Mouse (Mus musculus): ENCODE results near the gene Mydgf. TPM values are rescaled to one million over a fixed set of nuclear protein-coding genes. Genes with fewer than 3 reads are reported as not detected.
A peak's percentile ranks its signal among the peaks of the same experiment; 100 is the strongest.

Gene Mydgf
- polyA plus RNA-seq, 1 experiment from 2014 or later: 62.9 TPM

GRCm38 (mm10) chr17:56182975-56183657 is 604 bp downstream of the Mydgf start:
- DNase-seq (ENCODE audit: low spot score): no peak
- Histone ChIP-seq H3K4me1 (replicated peaks; ENCODE audit: control insufficient read depth, insufficient read depth, low read length) (peaks cover 6% of the 10 kb centered on the region), H3K9me3 (ENCODE audit: control insufficient read depth, low read length) (no peaks in the 10 kb centered on the region), H3K9ac (ENCODE audit: low read depth, low read length) (peak overlapping the region; percentile 79), H3K4me2 (replicated peaks; ENCODE audit: low read depth, low read length) (peak overlapping the region; percentile 75), H3K36me3 (ENCODE audit: control insufficient read depth, insufficient read depth, low read length) (peaks cover 8% of the 10 kb centered on the region; the same call in 1 of the 2 replicates), H3K4me3 (ENCODE audit: low read depth, low read length) (peak overlapping the region; percentile 58), H3K27ac (ENCODE audit: low read depth, low read length) (no peak overlapping the region), H3K27me3 (ENCODE audit: control insufficient read depth, insufficient read depth, low read length) (no peaks in the 10 kb centered on the region)
- WGBS: 2% methylated on average over 14 of the region's 14 CpGs
- ATAC-seq (ENCODE audit: low FRiP score): peak; percentile 25

- WGBS: 100% methylated on average over 3 of the region's 3 CpGs
- Histone ChIP-seq H3K27ac (ENCODE audit: low read depth, low read length) (no peak overlapping the region), H3K27me3 (ENCODE audit: control insufficient read depth, insufficient read depth, low read length) (no peaks in the 10 kb centered on the region), H3K36me3 (ENCODE audit: control insufficient read depth, insufficient read depth, low read length) (peaks cover 5% of the 10 kb centered on the region; the same call in 1 of the 2 replicates), H3K4me2 (replicated peaks; ENCODE audit: low read depth, low read length) (no peak overlapping the region), H3K4me1 (replicated peaks; ENCODE audit: control insufficient read depth, insufficient read depth, low read length) (peaks cover 5% of the 10 kb centered on the region; the same call in 1 of the 2 replicates), H3K9me3 (ENCODE audit: control insufficient read depth, low read length) (no peaks in the 10 kb centered on the region), H3K9ac (ENCODE audit: low read depth, low read length) (no peak overlapping the region), H3K4me3 (ENCODE audit: low read depth, low read length) (no peak overlapping the region)
- ATAC-seq (ENCODE audit: low FRiP score) (no peak), DNase-seq (ENCODE audit: low spot score) (no peak)
These were observed 8.3 kb downstream of the Mydgf start for GRCm38 (mm10) chr17:56175416-56175815.

DNA sequence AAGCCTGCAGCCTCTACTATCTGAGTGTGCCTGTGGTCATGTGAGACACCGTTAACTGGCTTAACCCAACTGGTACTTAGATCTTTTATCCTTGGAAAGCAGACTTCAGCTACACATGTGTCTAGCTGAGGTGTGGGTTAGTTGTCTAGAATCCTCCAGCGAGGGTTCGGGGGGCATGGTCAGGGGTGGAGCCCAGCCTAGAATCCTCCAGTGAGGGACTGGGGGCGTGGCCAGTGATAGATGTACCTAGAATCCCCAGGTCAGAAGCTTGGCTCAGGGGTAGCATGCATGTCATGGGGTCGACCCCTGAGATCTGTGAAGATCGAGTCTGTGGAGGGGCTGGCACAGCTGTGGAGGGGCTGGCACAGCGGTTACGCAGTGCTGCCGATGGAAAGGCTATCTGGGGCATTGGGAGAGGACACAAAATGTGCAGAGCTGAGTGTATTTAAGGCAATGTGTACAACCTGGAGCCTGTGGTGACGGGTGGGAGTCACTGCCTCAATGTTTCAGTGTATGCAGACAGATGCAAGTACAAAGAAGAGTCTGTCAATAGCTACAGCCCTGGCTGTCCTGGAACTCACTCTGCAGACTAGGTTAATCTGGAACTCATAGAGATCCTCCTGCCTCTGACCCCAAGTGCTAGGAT is 10.2 kb downstream of the Mydgf start:
- no peaks in the 10 kb centered on the region for H3K27me3 ChIP-seq (ENCODE audit: control insufficient read depth, insufficient read depth, low read length)
- no peak for ATAC-seq (ENCODE audit: low FRiP score)
- no peak overlapping the region for H3K27ac ChIP-seq (ENCODE audit: low read depth, low read length)
- H3K4me3 ChIP-seq (ENCODE audit: low read depth, low read length): no peak overlapping the region
- no peaks in the 10 kb centered on the region for H3K9me3 ChIP-seq (ENCODE audit: control insufficient read depth, low read length)
- 59% methylated on average over 10 of the region's 10 CpGs for WGBS
- H3K9ac ChIP-seq (ENCODE audit: low read depth, low read length): no peak overlapping the region
- peaks cover 7% of the 10 kb centered on the region; the same call in 1 of the 2 replicates for H3K4me1 ChIP-seq (replicated peaks; ENCODE audit: control insufficient read depth, insufficient read depth, low read length)
- no peak for DNase-seq (ENCODE audit: low spot score)
- no peak overlapping the region for H3K4me2 ChIP-seq (replicated peaks; ENCODE audit: low read depth, low read length)
- H3K36me3 ChIP-seq (ENCODE audit: control insufficient read depth, insufficient read depth, low read length): peaks cover 5% of the 10 kb centered on the region; the same call in 1 of the 2 replicates

DNA sequence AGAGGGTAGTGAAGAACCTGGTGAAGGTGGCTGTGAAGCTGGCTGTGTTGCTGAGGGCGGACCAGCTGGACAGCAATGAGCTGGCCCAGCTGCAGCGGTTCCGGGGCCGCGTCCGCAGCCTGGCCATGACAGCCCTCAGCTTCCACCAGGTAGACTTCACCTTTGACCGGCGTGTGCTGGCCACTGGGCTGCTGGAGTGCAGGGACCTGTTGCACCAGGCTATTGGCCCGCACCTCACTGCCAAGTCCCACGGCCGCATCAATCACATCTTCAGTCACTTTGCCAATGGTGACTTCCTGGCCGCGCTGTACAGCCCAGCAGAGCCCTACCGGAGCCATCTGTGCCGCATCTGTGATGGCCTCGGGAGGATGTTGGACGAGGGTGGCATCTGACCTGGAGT is 11.8 kb downstream of the Mydgf start:
- ATAC-seq (ENCODE audit: low FRiP score) (no peak), DNase-seq (ENCODE audit: low spot score) (no peak)
- Histone ChIP-seq H3K9me3 (ENCODE audit: control insufficient read depth, low read length) (no peaks in the 10 kb centered on the region), H3K27ac (ENCODE audit: low read depth, low read length) (no peak overlapping the region), H3K9ac (ENCODE audit: low read depth, low read length) (no peak overlapping the region), H3K4me3 (ENCODE audit: low read depth, low read length) (no peak overlapping the region), H3K4me1 (replicated peaks; ENCODE audit: control insufficient read depth, insufficient read depth, low read length) (peaks cover 7% of the 10 kb centered on the region; the same call in 1 of the 2 replicates), H3K4me2 (replicated peaks; ENCODE audit: low read depth, low read length) (no peak overlapping the region), H3K36me3 (ENCODE audit: control insufficient read depth, insufficient read depth, low read length) (no peaks in the 10 kb centered on the region), H3K27me3 (ENCODE audit: control insufficient read depth, insufficient read depth, low read length) (no peaks in the 10 kb centered on the region)
- 96% methylated on average over 17 of the region's 17 CpGs for WGBS

DNA sequence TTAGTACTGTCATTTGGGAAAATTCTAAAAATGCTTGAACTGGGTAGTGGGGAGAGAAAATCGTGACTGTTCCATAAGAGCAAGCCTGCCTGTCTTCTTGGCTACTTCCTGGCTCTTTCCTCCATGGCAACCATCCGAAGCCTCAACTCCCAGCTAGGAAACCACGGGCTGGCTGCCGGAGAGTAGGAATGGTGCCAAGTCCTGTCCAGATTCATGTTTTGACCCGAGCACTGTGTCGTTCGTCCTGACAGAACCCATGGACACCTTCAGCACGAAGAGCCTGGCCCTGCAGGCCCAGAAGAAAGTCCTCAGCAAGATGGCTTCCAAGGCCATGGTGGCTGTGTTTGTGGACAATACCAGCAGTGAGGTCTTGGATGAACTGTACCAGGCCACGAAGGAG is 12.3 kb downstream of the Mydgf start:
- H3K36me3 ChIP-seq (ENCODE audit: control insufficient read depth, insufficient read depth, low read length): no peaks in the 10 kb centered on the region
- 86% methylated on average over 9 of the region's 9 CpGs for WGBS
- no peak overlapping the region for H3K4me2 ChIP-seq (replicated peaks; ENCODE audit: low read depth, low read length)
- no peaks in the 10 kb centered on the region for H3K9me3 ChIP-seq (ENCODE audit: control insufficient read depth, low read length)
- H3K27me3 ChIP-seq (ENCODE audit: control insufficient read depth, insufficient read depth, low read length): no peaks in the 10 kb centered on the region
- H3K4me3 ChIP-seq (ENCODE audit: low read depth, low read length): no peak overlapping the region
- H3K9ac ChIP-seq (ENCODE audit: low read depth, low read length): no peak overlapping the region
- no peak for ATAC-seq (ENCODE audit: low FRiP score)
- no peak for DNase-seq (ENCODE audit: low spot score)
- H3K27ac ChIP-seq (ENCODE audit: low read depth, low read length): no peak overlapping the region
- H3K4me1 ChIP-seq (replicated peaks; ENCODE audit: control insufficient read depth, insufficient read depth, low read length): peaks cover 7% of the 10 kb centered on the region; the same call in 1 of the 2 replicates

DNA sequence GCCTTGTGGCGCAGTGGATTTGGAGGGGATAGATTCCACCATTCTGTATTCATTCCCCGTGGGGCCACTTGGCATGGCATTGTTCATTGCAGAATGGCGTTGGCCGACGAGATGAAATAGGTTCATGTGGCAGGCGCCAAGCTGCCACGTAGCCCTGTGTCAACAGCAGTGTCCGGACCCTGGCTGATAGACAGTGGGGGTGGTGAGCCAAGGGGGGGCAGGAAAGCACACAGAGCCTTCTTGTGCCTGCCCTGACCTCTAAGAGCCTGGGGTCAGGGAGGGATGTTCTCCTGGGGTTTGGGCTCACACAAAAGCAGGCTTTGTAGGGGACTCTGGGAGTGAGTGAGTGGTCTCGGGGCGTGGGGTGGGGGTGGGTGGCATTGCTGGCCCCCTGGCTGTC is 13.1 kb downstream of the Mydgf start:
- peak; percentile 47 for DNase-seq (ENCODE audit: low spot score)
- Histone ChIP-seq H3K4me1 (replicated peaks; ENCODE audit: control insufficient read depth, insufficient read depth, low read length) (peaks cover 7% of the 10 kb centered on the region; the same call in 1 of the 2 replicates), H3K4me3 (ENCODE audit: low read depth, low read length) (no peak overlapping the region), H3K9me3 (ENCODE audit: control insufficient read depth, low read length) (no peaks in the 10 kb centered on the region), H3K9ac (ENCODE audit: low read depth, low read length) (no peak overlapping the region), H3K36me3 (ENCODE audit: control insufficient read depth, insufficient read depth, low read length) (no peaks in the 10 kb centered on the region), H3K4me2 (replicated peaks; ENCODE audit: low read depth, low read length) (no peak overlapping the region), H3K27ac (ENCODE audit: low read depth, low read length) (peak overlapping the region; percentile 65), H3K27me3 (ENCODE audit: control insufficient read depth, insufficient read depth, low read length) (no peaks in the 10 kb centered on the region)
- peak; percentile 67 for ATAC-seq (ENCODE audit: low FRiP score)
- whole genome bisulfite sequencing: 26% methylated on average over 10 of the region's 10 CpGs

DNA sequence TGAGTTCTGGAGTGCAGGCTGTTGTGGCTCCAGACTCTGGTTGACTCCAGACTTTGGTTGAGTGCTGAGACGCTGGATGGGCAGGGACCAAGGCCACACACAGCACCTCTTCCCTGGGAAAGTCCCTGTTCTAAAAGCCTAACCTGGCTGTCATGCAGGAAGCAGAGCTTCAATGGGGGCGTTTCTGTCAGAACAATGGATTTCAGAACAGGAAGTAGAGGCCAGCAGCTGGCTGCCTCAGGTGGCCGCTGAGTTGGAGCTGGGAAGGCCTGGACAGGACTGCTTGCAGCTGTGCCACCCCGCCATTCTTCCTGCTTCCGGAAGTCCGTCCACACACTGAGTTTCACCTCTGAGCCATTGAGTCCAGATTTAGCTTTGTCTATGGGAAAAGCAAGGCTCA is 13.9 kb downstream of the Mydgf start:
- 62% methylated on average over 6 of the region's 6 CpGs for WGBS
- H3K36me3 ChIP-seq (ENCODE audit: control insufficient read depth, insufficient read depth, low read length): no peaks in the 10 kb centered on the region
- no peaks in the 10 kb centered on the region for H3K9me3 ChIP-seq (ENCODE audit: control insufficient read depth, low read length)
- H3K4me2 ChIP-seq (replicated peaks; ENCODE audit: low read depth, low read length): no peak overlapping the region
- no peak overlapping the region for H3K4me3 ChIP-seq (ENCODE audit: low read depth, low read length)
- 0 out of 2 replicates have a peak overlapping the region, but pooled peaks have one; percentile 19 for H3K9ac ChIP-seq (ENCODE audit: low read depth, low read length)
- ATAC-seq (ENCODE audit: low FRiP score): no peak
- DNase-seq (ENCODE audit: low spot score): no peak
- peaks cover 7% of the 10 kb centered on the region; the same call in 1 of the 2 replicates for H3K4me1 ChIP-seq (replicated peaks; ENCODE audit: control insufficient read depth, insufficient read depth, low read length)
- peak overlapping the region; percentile 65 for H3K27ac ChIP-seq (ENCODE audit: low read depth, low read length)
- H3K27me3 ChIP-seq (ENCODE audit: control insufficient read depth, insufficient read depth, low read length): no peaks in the 10 kb centered on the region

DNA sequence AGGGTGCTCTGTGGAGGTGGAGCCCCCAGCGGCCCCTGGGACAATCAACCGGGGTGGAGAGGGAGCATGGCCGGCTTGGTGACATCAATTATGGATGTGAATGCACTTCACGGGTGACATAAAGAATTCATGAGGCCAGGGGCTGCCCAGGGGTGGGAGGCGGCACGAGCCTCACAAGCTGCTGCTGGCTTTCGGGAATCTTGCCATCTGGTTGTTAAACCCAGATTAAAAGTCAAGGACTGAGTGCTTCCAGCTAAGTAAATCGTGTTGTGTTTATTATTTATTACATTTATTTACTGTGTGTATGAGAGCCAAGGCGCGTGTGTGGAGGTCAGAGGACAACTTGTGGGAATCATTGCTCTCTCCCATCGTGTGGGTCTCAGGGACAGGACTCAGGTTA is 18.0 kb downstream of the Mydgf start:
- H3K4me3 ChIP-seq (ENCODE audit: low read depth, low read length): no peak overlapping the region
- WGBS: 53% methylated on average over 11 of the region's 11 CpGs
- H3K27me3 ChIP-seq (ENCODE audit: control insufficient read depth, insufficient read depth, low read length): 0 out of 2 replicates have a peak, but pooled peaks cover 2% of the 10 kb centered on the region
- H3K27ac ChIP-seq (ENCODE audit: low read depth, low read length): peak overlapping the region; percentile 14
- H3K36me3 ChIP-seq (ENCODE audit: control insufficient read depth, insufficient read depth, low read length): no peaks in the 10 kb centered on the region
- DNase-seq (ENCODE audit: low spot score) (no peak), ATAC-seq (ENCODE audit: low FRiP score) (0 out of 2 replicates have a peak, but pooled peaks have one; percentile 6)
- H3K9ac ChIP-seq (ENCODE audit: low read depth, low read length): no peak overlapping the region
- no peaks in the 10 kb centered on the region for H3K9me3 ChIP-seq (ENCODE audit: control insufficient read depth, low read length)
- H3K4me2 ChIP-seq (replicated peaks; ENCODE audit: low read depth, low read length): no peak overlapping the region
- peaks cover 12% of the 10 kb centered on the region; the same call in 1 of the 2 replicates for H3K4me1 ChIP-seq (replicated peaks; ENCODE audit: control insufficient read depth, insufficient read depth, low read length)

Data from hindbrain, embryonic 11.5 days (tissue).